Mouse (Mus musculus): ENCODE measurements at regions not wholly inside any gene's neighbourhood (a gene's known extent, or its start where the extent isn't known, plus 50 kb on each side); places are given as distances from the start of the nearest gene placed in this dataset.
A peak's percentile ranks its signal among the peaks of the same experiment; 100 is the strongest.

- H3K4me2 ChIP-seq, result no peak overlapping the region
- H3K9me3 ChIP-seq, result no peaks in the 10 kb centered on the region
- H3K27ac ChIP-seq, result no peak overlapping the region
- H3K4me3 ChIP-seq, result no peak overlapping the region
- no peak for ATAC-seq (ENCODE audit: low FRiP score)
- H3K27me3 ChIP-seq, result 0 out of 2 replicates have a peak, but pooled peaks cover 5% of the 10 kb centered on the region
- H3K4me1 ChIP-seq (replicated peaks), result peaks cover 4% of the 10 kb centered on the region; the same call in 1 of the 2 replicates
- no peak overlapping the region for H3K9ac ChIP-seq
- H3K36me3 ChIP-seq, result no peaks in the 10 kb centered on the region
- WGBS, result 84% methylated on average over 4 of the region's 4 CpGs
Measured at GRCm38 (mm10) chr1:61313196-61313595, 325.4 kb upstream of the Pard3b start.

GRCm38 (mm10) chr1:61316261-61316660 lies 322.4 kb upstream of the Pard3b start:
- no peak overlapping the region for H3K9ac ChIP-seq
- 0 out of 2 replicates have a peak, but pooled peaks cover 5% of the 10 kb centered on the region for H3K27me3 ChIP-seq
- no peak for ATAC-seq (ENCODE audit: low FRiP score)
- H3K36me3 ChIP-seq, result no peaks in the 10 kb centered on the region
- H3K4me3 ChIP-seq, result no peak overlapping the region
- H3K9me3 ChIP-seq, result no peaks in the 10 kb centered on the region
- WGBS, result 67% methylated on average over 4 of the region's 4 CpGs
- peaks cover 4% of the 10 kb centered on the region; the same call in 1 of the 2 replicates for H3K4me1 ChIP-seq (replicated peaks)
- no peak overlapping the region for H3K4me2 ChIP-seq
- H3K27ac ChIP-seq, result no peak overlapping the region

- Histone ChIP-seq H3K27me3 (0 out of 2 replicates have a peak, but pooled peaks cover 5% of the 10 kb centered on the region), H3K9me3 (no peaks in the 10 kb centered on the region), H3K36me3 (no peaks in the 10 kb centered on the region), H3K27ac (no peak overlapping the region), H3K4me3 (no peak overlapping the region), H3K4me1 (replicated peaks) (peaks cover 4% of the 10 kb centered on the region; the same call in 1 of the 2 replicates), H3K4me2 (no peak overlapping the region), H3K9ac (no peak overlapping the region)
- 74% methylated on average over 2 of the region's 2 CpGs for WGBS
- ATAC-seq (ENCODE audit: low FRiP score), result no peak
Measured at GRCm38 (mm10) chr1:61316736-61317135, 321.9 kb upstream of the Pard3b start.

- no peak for ATAC-seq (ENCODE audit: low FRiP score)
Measured at GRCm38 (mm10) chr1:61318042-61318441, 320.6 kb upstream of the Pard3b start.

GRCm38 (mm10) chr1:61321513-61322145 lies 317.0 kb upstream of the Pard3b start:
- Histone ChIP-seq H3K4me2 (no peak overlapping the region), H3K4me3 (no peak overlapping the region), H3K4me1 (replicated peaks) (peaks cover 3% of the 10 kb centered on the region; the same call in 1 of the 2 replicates), H3K27me3 (no peaks in the 10 kb centered on the region), H3K27ac (no peak overlapping the region), H3K36me3 (no peaks in the 10 kb centered on the region), H3K9ac (no peak overlapping the region), H3K9me3 (no peaks in the 10 kb centered on the region)
- 81% methylated on average over 6 of the region's 6 CpGs for WGBS
- no peak for ATAC-seq (ENCODE audit: low FRiP score)

More at GRCm38 (mm10) chr1:61318042-61318441, 320.6 kb upstream of the Pard3b start:
- H3K4me1 ChIP-seq (replicated peaks), result peaks cover 4% of the 10 kb centered on the region; the same call in 1 of the 2 replicates
- no peak overlapping the region for H3K4me3 ChIP-seq
- H3K36me3 ChIP-seq, result no peaks in the 10 kb centered on the region
- H3K4me2 ChIP-seq, result no peak overlapping the region
- H3K27me3 ChIP-seq, result 0 out of 2 replicates have a peak, but pooled peaks cover 5% of the 10 kb centered on the region
- 94% methylated on average over 1 of the region's 1 CpGs for WGBS
- no peak overlapping the region for H3K27ac ChIP-seq
- H3K9ac ChIP-seq, result no peak overlapping the region
- H3K9me3 ChIP-seq, result no peaks in the 10 kb centered on the region

GRCm38 (mm10) chr1:61331456-61331855 lies 307.2 kb upstream of the Pard3b start:
- Histone ChIP-seq H3K27me3 (no peaks in the 10 kb centered on the region), H3K27ac (no peak overlapping the region), H3K4me2 (no peak overlapping the region), H3K9ac (no peak overlapping the region), H3K4me1 (replicated peaks) (no peaks in the 10 kb centered on the region), H3K4me3 (no peak overlapping the region), H3K9me3 (no peaks in the 10 kb centered on the region), H3K36me3 (no peaks in the 10 kb centered on the region)
- ATAC-seq (ENCODE audit: low FRiP score), result no peak
- WGBS, result 94% methylated on average over 2 of the region's 2 CpGs

- no peaks in the 10 kb centered on the region for H3K36me3 ChIP-seq
- H3K9me3 ChIP-seq, result no peaks in the 10 kb centered on the region
- H3K9ac ChIP-seq, result no peak overlapping the region
- no peak for ATAC-seq (ENCODE audit: low FRiP score)
- no peaks in the 10 kb centered on the region for H3K27me3 ChIP-seq
- 64% methylated on average over 3 of the region's 3 CpGs for WGBS
- H3K4me1 ChIP-seq (replicated peaks), result no peaks in the 10 kb centered on the region
- no peak overlapping the region for H3K4me3 ChIP-seq
- no peak overlapping the region for H3K4me2 ChIP-seq
- no peak overlapping the region for H3K27ac ChIP-seq
Measured at GRCm38 (mm10) chr1:61331906-61332305, 306.7 kb upstream of the Pard3b start.

- H3K4me1 ChIP-seq (replicated peaks), result peaks cover 4% of the 10 kb centered on the region; the same call in 1 of the 2 replicates
- no peak for ATAC-seq (ENCODE audit: low FRiP score)
Measured at GRCm38 (mm10) chr1:61336367-61336766, 302.3 kb upstream of the Pard3b start.

GRCm38 (mm10) chr1:61352921-61353320 lies 285.7 kb upstream of the Pard3b start:
- WGBS, result 90% methylated on average over 1 of the region's 1 CpGs
- no peaks in the 10 kb centered on the region for H3K9me3 ChIP-seq
- no peak overlapping the region for H3K9ac ChIP-seq
- no peak overlapping the region for H3K4me3 ChIP-seq
- ATAC-seq (ENCODE audit: low FRiP score), result no peak
- H3K4me1 ChIP-seq (replicated peaks), result peaks cover 5% of the 10 kb centered on the region
- H3K4me2 ChIP-seq, result no peak overlapping the region
- H3K36me3 ChIP-seq, result no peaks in the 10 kb centered on the region
- H3K27ac ChIP-seq, result no peak overlapping the region
- no peaks in the 10 kb centered on the region for H3K27me3 ChIP-seq

More at GRCm38 (mm10) chr1:61336367-61336766, 302.3 kb upstream of the Pard3b start:
- WGBS, result 78% methylated on average over 2 of the region's 2 CpGs
- Histone ChIP-seq H3K9me3 (no peaks in the 10 kb centered on the region), H3K4me3 (no peak overlapping the region), H3K27me3 (no peaks in the 10 kb centered on the region), H3K27ac (no peak overlapping the region), H3K4me2 (no peak overlapping the region), H3K9ac (no peak overlapping the region), H3K36me3 (no peaks in the 10 kb centered on the region)

- no peak for ATAC-seq (ENCODE audit: low FRiP score)
- WGBS, result 14% methylated on average over 3 of the region's 3 CpGs
- H3K4me1 ChIP-seq (replicated peaks), result peaks cover 10% of the 10 kb centered on the region
- no peaks in the 10 kb centered on the region for H3K27me3 ChIP-seq
- H3K27ac ChIP-seq, result no peak overlapping the region
- no peak overlapping the region for H3K9ac ChIP-seq
- no peaks in the 10 kb centered on the region for H3K9me3 ChIP-seq
- no peaks in the 10 kb centered on the region for H3K36me3 ChIP-seq
- H3K4me3 ChIP-seq, result no peak overlapping the region
- no peak overlapping the region for H3K4me2 ChIP-seq
Measured at GRCm38 (mm10) chr1:61353481-61353880, 285.1 kb upstream of the Pard3b start.

- Histone ChIP-seq H3K36me3 (no peaks in the 10 kb centered on the region), H3K9ac (no peak overlapping the region), H3K4me3 (no peak overlapping the region), H3K27ac (no peak overlapping the region), H3K4me1 (replicated peaks) (peaks cover 23% of the 10 kb centered on the region), H3K27me3 (no peaks in the 10 kb centered on the region), H3K4me2 (no peak overlapping the region), H3K9me3 (no peaks in the 10 kb centered on the region)
- 75% methylated on average over 5 of the region's 5 CpGs for WGBS
- no peak for ATAC-seq (ENCODE audit: low FRiP score)
Measured at GRCm38 (mm10) chr1:61355241-61355640, 283.4 kb upstream of the Pard3b start.

GRCm38 (mm10) chr1:61359011-61359930 lies 279.4 kb upstream of the Pard3b start:
- 49% methylated on average over 19 of the region's 19 CpGs for WGBS
- Histone ChIP-seq H3K9ac (no peak overlapping the region), H3K4me1 (replicated peaks) (peaks cover 18% of the 10 kb centered on the region), H3K4me3 (no peak overlapping the region), H3K27ac (peak overlapping the region; percentile 53), H3K9me3 (no peaks in the 10 kb centered on the region), H3K4me2 (no peak overlapping the region; the same call in 1 of the 2 replicates), H3K27me3 (no peaks in the 10 kb centered on the region), H3K36me3 (no peaks in the 10 kb centered on the region)
- 0 out of 2 replicates have a peak, but pooled peaks have one; percentile 54 for ATAC-seq (ENCODE audit: low FRiP score)

Data from hindbrain, embryonic 13.5 days (tissue).